7 mouse cellular contexts compared by ENCODE assay signal in the genomic region with DNA sequence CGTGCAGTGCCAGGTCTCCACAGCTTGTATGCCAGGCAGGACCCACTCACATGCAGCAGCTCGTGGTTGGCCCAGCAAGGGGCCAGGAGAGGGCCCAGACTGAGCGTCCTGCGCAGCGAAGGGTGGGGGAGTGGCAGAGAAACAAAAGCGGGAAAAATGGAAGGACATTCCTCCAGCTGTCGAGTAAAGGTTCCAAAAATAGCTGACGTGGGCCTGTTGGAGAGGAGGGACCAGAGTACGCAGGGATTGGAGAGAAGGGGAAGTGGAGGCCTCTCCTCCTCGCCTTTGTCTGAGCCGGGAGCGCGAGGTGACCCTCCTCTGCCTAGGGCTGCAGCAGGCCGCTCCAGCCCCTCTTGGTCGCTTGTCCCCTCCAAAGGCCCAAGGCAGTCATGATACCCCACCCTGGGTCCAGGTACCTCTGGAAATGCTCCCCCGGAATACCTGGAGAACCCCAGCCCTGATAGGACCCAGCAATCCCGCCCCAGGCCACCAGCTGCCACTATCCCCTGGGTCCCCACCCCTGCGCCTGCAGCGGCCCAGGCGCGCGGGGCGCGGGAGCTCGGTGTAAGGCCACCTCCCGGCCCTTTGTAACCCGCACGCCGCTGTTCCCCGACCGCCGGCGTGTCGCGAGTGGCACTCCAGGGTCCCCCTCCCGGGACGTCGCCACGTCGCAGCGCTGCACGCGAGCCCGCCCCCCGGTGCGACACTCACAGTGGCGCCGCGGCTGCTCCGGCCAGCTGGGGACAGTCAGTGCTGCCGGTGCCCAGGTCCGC. TPM values are rescaled to one million over a fixed set of nuclear protein-coding genes. Genes with fewer than 3 reads are reported as not detected.
DNase-seq lines count a peak whose midpoint lies in the region; ATAC-seq and TF ChIP-seq lines count a peak whose summit lies in the region.

No protein-coding gene starts in this region.

- under 1% methylated on average over 48 of the region's 52 CpGs for WGBS in hindbrain, embryonic 15.5 days

- no peaks in the 10 kb centered on the region for H3K9me3 ChIP-seq in hindbrain, embryonic 15.5 days

- H3K36me3 ChIP-seq in hindbrain, embryonic 15.5 days = no peaks in the 10 kb centered on the region

- DNase-seq in adrenal gland, adult (ENCODE audit: inconsistent age in 2 of 2, low spot score in 1 of 2) = peak; percentile 67 to 85
- peak; percentile 40 to 46 for DNase-seq in cerebellum, postnatal 36 days
- peak; percentile 53 to 65 for DNase-seq in frontal cortex, postnatal 36 days (ENCODE audit: low spot score in 2 of 2)
- peak; percentile 37 to 38 for DNase-seq in left cerebral cortex, adult 2 months (ENCODE audit: extremely low spot score in 1 of 2, low spot score in 2 of 2)
- DNase-seq in lung, postnatal 4 days = peak; percentile 75 to 82
- peak; percentile 44 to 51 for DNase-seq in right cerebral cortex, adult 2 months (ENCODE audit: low spot score in 2 of 2)

- H3K4me3 ChIP-seq in hindbrain, embryonic 15.5 days = peak overlapping the region; percentile 93
- H3K4me3 ChIP-seq in left cerebral cortex, adult 2 months = peak overlapping the region; percentile 60

- peak overlapping the region; percentile 96 for H3K9ac ChIP-seq in hindbrain, embryonic 15.5 days

- intact Hi-C loops in left cerebral cortex, adult 2 months (cut with DNase I) = no loop called here

- H3K4me1 ChIP-seq in hindbrain, embryonic 15.5 days (replicated peaks) = peaks cover 46% of the 10 kb centered on the region

- peak overlapping the region; percentile 97 for H3K27ac ChIP-seq in hindbrain, embryonic 15.5 days (replicated peaks)
- H3K27ac ChIP-seq in left cerebral cortex, adult 2 months = peak overlapping the region; percentile 93

- H3K27me3 ChIP-seq in hindbrain, embryonic 15.5 days = no peaks in the 10 kb centered on the region

- ATAC-seq in hindbrain, embryonic 15.5 days (ENCODE audit: low FRiP score, low read depth) = peak; percentile 81

- no peak for TF ChIP-seq CTCF in left cerebral cortex, adult 2 months (IDR thresholded peaks at IDR 0.05)

- peak overlapping the region; percentile 61 for H3K4me2 ChIP-seq in hindbrain, embryonic 15.5 days

RNA-seq across cellular contexts. Expression of gene Idh2, which starts 0.6 kb away (rescaled TPM):
- polyA plus RNA-seq in hindbrain, embryonic 15.5 days (2015; fragmentation: Nextera tagmentation; extraction: Ambion mirVana) = 215 and 225 TPM in 2 replicates
- 10 to 100 TPM; 53.9 to 67.1 TPM for total RNA-seq in left cerebral cortex, adult 2 months (2021)

Comparison
In these comparisons a context has a peak if more than half of its experiments do, and no peak if none do; other contexts are left out.
1. Peak in every context shown above with its lines: DNase-seq, ATAC-seq, H3K4me3 ChIP-seq and H3K27ac ChIP-seq.